Mouse (Mus musculus) cerebellum, adult 8-10 months (tissue): ENCODE data around the gene 4921517D22Rik.
A peak's percentile ranks its signal among the peaks of the same experiment; 100 is the strongest.

Experiments used
- DNase-seq: peaks from one replicate; pipeline ENCODE4 v3.0.0; 2022

The 4921517D22Rik gene

GRCm38 (mm10) chr13:59689843-59690242, 4.1 kb downstream of the 4921517D22Rik start:
- DNase-seq = no peak

GRCm38 (mm10) chr13:59689313-59689712, 4.6 kb downstream of the 4921517D22Rik start:
- DNase-seq = no peak

- no peak for DNase-seq
Measured at GRCm38 (mm10) chr13:59688338-59688770, 5.6 kb downstream of the 4921517D22Rik start.

GRCm38 (mm10) chr13:59685236-59685635, 8.7 kb downstream of the 4921517D22Rik start:
- DNase-seq = no peak

- DNase-seq = no peak
Measured at GRCm38 (mm10) chr13:59682629-59683028, 11.3 kb downstream of the 4921517D22Rik start.

- no peak for DNase-seq
Measured at GRCm38 (mm10) chr13:59679908-59680307, 14.0 kb downstream of the 4921517D22Rik start.

GRCm38 (mm10) chr13:59679306-59679705, 14.6 kb downstream of the 4921517D22Rik start:
- no peak for DNase-seq

GRCm38 (mm10) chr13:59676316-59677229, 17.3 kb downstream of the 4921517D22Rik start:
- DNase-seq = no peak

- peak; percentile 59 for DNase-seq
Measured at GRCm38 (mm10) chr13:59675151-59676011, 18.5 kb downstream of the 4921517D22Rik start, which contains the start of gene Golm1. Gene Golm1, minus strand, starts transcription at chr13:59675811.

GRCm38 (mm10) chr13:59674761-59675150, 19.2 kb downstream of the 4921517D22Rik start:
- no peak for DNase-seq

GRCm38 (mm10) chr13:59674215-59674614, 19.7 kb downstream of the 4921517D22Rik start:
- DNase-seq = no peak

- DNase-seq = no peak
Measured at GRCm38 (mm10) chr13:59673597-59673996, 20.3 kb downstream of the 4921517D22Rik start.

- no peak for DNase-seq
Measured at GRCm38 (mm10) chr13:59672248-59672647, 21.7 kb downstream of the 4921517D22Rik start.

GRCm38 (mm10) chr13:59671521-59671920, 22.4 kb downstream of the 4921517D22Rik start:
- no peak for DNase-seq

GRCm38 (mm10) chr13:59669946-59670345, 24.0 kb downstream of the 4921517D22Rik start:
- no peak for DNase-seq

- no peak for DNase-seq
Measured at GRCm38 (mm10) chr13:59668501-59669093, 25.3 kb downstream of the 4921517D22Rik start.

GRCm38 (mm10) chr13:59667763-59668162, 26.1 kb downstream of the 4921517D22Rik start:
- no peak for DNase-seq

- DNase-seq = no peak
Measured at GRCm38 (mm10) chr13:59663939-59664712, 29.8 kb downstream of the 4921517D22Rik start.

- no peak for DNase-seq
Measured at GRCm38 (mm10) chr13:59661966-59662365, 31.9 kb downstream of the 4921517D22Rik start.

- DNase-seq = no peak
Measured at GRCm38 (mm10) chr13:59661387-59661786, 32.5 kb downstream of the 4921517D22Rik start.

GRCm38 (mm10) chr13:59660371-59660770, 33.5 kb downstream of the 4921517D22Rik start:
- DNase-seq = no peak

GRCm38 (mm10) chr13:59657781-59658180, 36.1 kb downstream of the 4921517D22Rik start:
- no peak for DNase-seq
